Mouse (Mus musculus): ENCODE data around the gene Lin54. TPM values are rescaled to one million over a fixed set of nuclear protein-coding genes. Genes with fewer than 3 reads are reported as not detected.

Gene Lin54
- polyA plus RNA-seq, 1 experiment = 31.9 TPM

DNA sequence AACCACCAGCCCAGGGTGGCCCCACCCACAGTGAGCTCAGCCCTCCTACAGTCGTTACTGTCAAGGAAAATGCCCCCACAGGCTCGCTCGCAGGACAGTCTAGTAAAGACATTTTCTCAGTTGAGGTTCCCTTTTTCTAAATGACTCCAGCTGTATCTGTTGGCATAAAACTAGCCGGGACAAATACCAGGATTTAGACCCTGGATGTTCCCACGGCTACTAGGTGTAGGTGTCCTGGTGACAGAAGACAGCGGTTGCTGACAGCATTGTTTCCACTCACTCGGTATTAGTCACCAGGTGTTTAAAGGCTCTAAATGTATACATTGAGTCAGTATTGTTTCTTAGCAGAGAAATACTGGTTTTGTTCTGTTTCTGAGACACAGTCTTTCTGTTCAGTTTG, 35.4 kb upstream of the Lin54 start:
- no peak overlapping the region for H3K27ac ChIP-seq (ENCODE audit: insufficient read depth, low read length)
- no peaks in the 10 kb centered on the region for H3K4me1 ChIP-seq (ENCODE audit: control insufficient read depth, insufficient read depth, low read length)
- TF ChIP-seq CTCF (IDR thresholded peaks at IDR 0.05; ENCODE audit: low read depth, low read length) = no peak
- no peak for TF ChIP-seq EP300 (IDR thresholded peaks at IDR 0.05; ENCODE audit: insufficient read depth, low read depth, low read length)
- TF ChIP-seq POLR2A (IDR thresholded peaks at IDR 0.05; ENCODE audit: insufficient read depth, low read length) = no peak
- H3K4me3 ChIP-seq (ENCODE audit: low read depth, low read length) = no peak overlapping the region
- H3K27me3 ChIP-seq (ENCODE audit: control insufficient read depth, insufficient read depth, low read length, poor library complexity, severe bottlenecking) = no peaks in the 10 kb centered on the region
- H3K9me3 ChIP-seq (replicated peaks; ENCODE audit: control insufficient read depth, insufficient read depth, low read length, poor library complexity, severe bottlenecking) = no peaks in the 10 kb centered on the region
- H3K36me3 ChIP-seq (ENCODE audit: control insufficient read depth, insufficient read depth, low read length, poor library complexity, severe bottlenecking) = peaks cover 18% of the 10 kb centered on the region
- H3K9ac ChIP-seq (ENCODE audit: low read depth, poor library complexity, severe bottlenecking) = no peak overlapping the region

DNA sequence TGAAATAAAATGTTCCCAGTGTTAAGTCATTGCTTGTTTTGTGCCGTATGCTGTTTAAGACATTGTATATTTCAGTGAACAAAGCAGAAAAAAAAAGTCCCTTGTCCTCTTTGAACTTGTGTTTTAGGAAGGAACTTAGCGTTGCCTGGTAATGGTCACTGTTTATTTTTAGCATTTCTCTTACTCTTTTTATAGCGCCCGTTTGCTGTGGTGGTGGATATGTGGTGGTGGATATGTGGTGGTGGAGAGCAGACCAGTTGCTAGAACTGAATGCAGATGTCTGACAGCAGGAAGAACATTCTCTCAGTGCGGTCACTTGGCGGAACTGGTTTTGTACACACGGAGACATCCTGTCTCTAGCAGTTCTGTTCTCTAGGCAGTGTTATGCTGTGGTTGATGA, 25.7 kb upstream of the Lin54 start:
- H3K9me3 ChIP-seq (replicated peaks; ENCODE audit: control insufficient read depth, insufficient read depth, low read length, poor library complexity, severe bottlenecking) = no peaks in the 10 kb centered on the region
- TF ChIP-seq POLR2A (IDR thresholded peaks at IDR 0.05; ENCODE audit: insufficient read depth, low read length) = no peak
- no peak for TF ChIP-seq EP300 (IDR thresholded peaks at IDR 0.05; ENCODE audit: insufficient read depth, low read depth, low read length)
- TF ChIP-seq CTCF (IDR thresholded peaks at IDR 0.05; ENCODE audit: low read depth, low read length) = no peak
- H3K36me3 ChIP-seq (ENCODE audit: control insufficient read depth, insufficient read depth, low read length, poor library complexity, severe bottlenecking) = peaks cover 18% of the 10 kb centered on the region
- no peak overlapping the region for H3K4me3 ChIP-seq (ENCODE audit: low read depth, low read length)
- no peak overlapping the region for H3K9ac ChIP-seq (ENCODE audit: low read depth, poor library complexity, severe bottlenecking)
- no peak overlapping the region for H3K27ac ChIP-seq (ENCODE audit: insufficient read depth, low read length)
- H3K27me3 ChIP-seq (ENCODE audit: control insufficient read depth, insufficient read depth, low read length, poor library complexity, severe bottlenecking) = no peaks in the 10 kb centered on the region
- no peaks in the 10 kb centered on the region for H3K4me1 ChIP-seq (ENCODE audit: control insufficient read depth, insufficient read depth, low read length)

DNA sequence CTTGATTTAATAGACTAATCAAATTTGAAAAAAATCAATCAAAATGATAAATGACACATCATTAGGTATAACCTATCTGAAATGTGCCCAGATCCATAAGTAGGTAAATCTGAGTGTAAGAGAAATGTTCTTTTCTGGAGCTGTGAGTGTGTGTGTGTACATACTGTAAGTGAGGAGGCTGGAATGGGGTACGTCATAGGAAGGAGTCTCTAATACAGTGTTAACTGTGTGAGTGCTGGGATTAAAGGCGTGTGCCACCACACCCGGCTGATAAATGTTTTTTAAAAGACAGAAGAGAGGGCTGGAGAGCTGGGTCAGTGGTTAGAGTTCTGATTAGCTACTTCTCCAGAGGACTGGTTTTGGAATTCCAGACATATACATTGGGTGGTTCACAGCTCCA, 25.2 kb upstream of the Lin54 start:
- TF ChIP-seq POLR2A (IDR thresholded peaks at IDR 0.05; ENCODE audit: insufficient read depth, low read length) (no peak), CTCF (IDR thresholded peaks at IDR 0.05; ENCODE audit: low read depth, low read length) (no peak), EP300 (IDR thresholded peaks at IDR 0.05; ENCODE audit: insufficient read depth, low read depth, low read length) (no peak)
- no peaks in the 10 kb centered on the region for H3K4me1 ChIP-seq (ENCODE audit: control insufficient read depth, insufficient read depth, low read length)
- no peak overlapping the region for H3K4me3 ChIP-seq (ENCODE audit: low read depth, low read length)
- no peak overlapping the region for H3K27ac ChIP-seq (ENCODE audit: insufficient read depth, low read length)
- no peaks in the 10 kb centered on the region for H3K9me3 ChIP-seq (replicated peaks; ENCODE audit: control insufficient read depth, insufficient read depth, low read length, poor library complexity, severe bottlenecking)
- peaks cover 15% of the 10 kb centered on the region for H3K36me3 ChIP-seq (ENCODE audit: control insufficient read depth, insufficient read depth, low read length, poor library complexity, severe bottlenecking)
- H3K9ac ChIP-seq (ENCODE audit: low read depth, poor library complexity, severe bottlenecking) = no peak overlapping the region
- H3K27me3 ChIP-seq (ENCODE audit: control insufficient read depth, insufficient read depth, low read length, poor library complexity, severe bottlenecking) = no peaks in the 10 kb centered on the region

DNA sequence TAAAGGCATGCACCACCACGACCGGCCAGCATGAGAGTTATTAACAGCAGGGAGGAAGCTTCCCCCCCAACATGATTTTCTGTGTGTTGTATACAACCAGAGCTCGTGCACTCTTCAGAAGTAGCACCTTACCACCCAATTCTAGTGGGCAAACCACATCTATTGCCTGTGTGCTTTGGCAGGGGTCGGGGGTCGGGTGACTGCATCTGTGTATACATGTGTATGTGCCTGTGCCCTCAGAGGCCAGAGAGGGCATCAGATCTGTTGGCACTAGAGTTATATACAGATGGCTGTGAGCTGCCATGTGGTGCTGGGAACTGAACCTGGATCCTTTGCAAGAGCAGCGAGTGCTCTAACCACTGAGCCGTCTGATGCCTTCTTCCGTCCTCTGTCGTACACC, 24.5 kb upstream of the Lin54 start:
- Histone ChIP-seq H3K9me3 (replicated peaks; ENCODE audit: control insufficient read depth, insufficient read depth, low read length, poor library complexity, severe bottlenecking) (no peaks in the 10 kb centered on the region), H3K4me1 (ENCODE audit: control insufficient read depth, insufficient read depth, low read length) (no peaks in the 10 kb centered on the region), H3K27me3 (ENCODE audit: control insufficient read depth, insufficient read depth, low read length, poor library complexity, severe bottlenecking) (no peaks in the 10 kb centered on the region), H3K9ac (ENCODE audit: low read depth, poor library complexity, severe bottlenecking) (no peak overlapping the region), H3K36me3 (ENCODE audit: control insufficient read depth, insufficient read depth, low read length, poor library complexity, severe bottlenecking) (peaks cover 8% of the 10 kb centered on the region), H3K4me3 (ENCODE audit: low read depth, low read length) (no peak overlapping the region), H3K27ac (ENCODE audit: insufficient read depth, low read length) (no peak overlapping the region)
- TF ChIP-seq CTCF (IDR thresholded peaks at IDR 0.05; ENCODE audit: low read depth, low read length) (no peak), POLR2A (IDR thresholded peaks at IDR 0.05; ENCODE audit: insufficient read depth, low read length) (no peak), EP300 (IDR thresholded peaks at IDR 0.05; ENCODE audit: insufficient read depth, low read depth, low read length) (no peak)

DNA sequence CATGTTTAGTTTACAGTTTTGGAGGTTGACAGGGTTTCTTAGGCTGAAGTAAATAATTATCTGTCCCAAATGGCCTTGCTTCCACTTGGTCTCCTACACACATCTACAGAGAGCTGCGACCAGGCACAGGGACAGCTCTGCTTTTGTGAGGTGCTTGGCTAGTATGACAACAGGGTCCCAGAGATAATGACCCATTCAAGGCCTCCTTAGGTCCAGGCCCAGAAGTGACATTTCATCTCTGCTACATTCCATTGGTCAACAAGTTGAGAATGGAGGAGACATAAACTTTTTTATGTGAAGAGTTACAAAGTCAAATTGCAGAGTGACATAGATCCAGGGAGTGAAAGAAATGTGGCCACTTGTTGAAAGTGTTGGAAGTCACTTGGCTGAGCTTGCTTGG, 22.9 kb upstream of the Lin54 start:
- Histone ChIP-seq H3K36me3 (ENCODE audit: control insufficient read depth, insufficient read depth, low read length, poor library complexity, severe bottlenecking) (no peaks in the 10 kb centered on the region; the same call in 1 of the 2 replicates), H3K27ac (ENCODE audit: insufficient read depth, low read length) (no peak overlapping the region), H3K4me1 (ENCODE audit: control insufficient read depth, insufficient read depth, low read length) (no peaks in the 10 kb centered on the region)

DNA sequence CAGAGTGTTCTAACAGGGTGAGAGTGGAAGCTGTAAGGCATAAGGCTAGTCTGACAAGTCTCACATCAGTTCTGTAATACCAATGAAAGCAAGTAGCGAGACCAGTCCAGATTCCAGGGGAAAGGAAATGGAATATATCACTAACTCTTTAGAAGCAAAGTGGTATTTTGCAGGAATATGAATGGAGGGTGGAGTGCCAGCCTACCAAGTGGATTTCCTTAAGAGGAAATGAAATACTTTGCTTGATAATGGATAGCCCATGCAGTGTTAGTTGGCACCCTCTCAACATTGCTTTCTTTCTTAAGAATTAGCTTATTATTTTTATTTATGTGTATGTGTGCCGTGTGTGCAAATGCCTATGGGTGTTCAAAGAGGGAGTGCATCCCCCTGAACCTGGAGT, 19.8 kb upstream of the Lin54 start:
- H3K9ac ChIP-seq (ENCODE audit: low read depth, poor library complexity, severe bottlenecking) = no peak overlapping the region
- H3K9me3 ChIP-seq (replicated peaks; ENCODE audit: control insufficient read depth, insufficient read depth, low read length, poor library complexity, severe bottlenecking) = no peaks in the 10 kb centered on the region
- H3K4me3 ChIP-seq (ENCODE audit: low read depth, low read length) = no peak overlapping the region
- no peaks in the 10 kb centered on the region for H3K27me3 ChIP-seq (ENCODE audit: control insufficient read depth, insufficient read depth, low read length, poor library complexity, severe bottlenecking)
- H3K36me3 ChIP-seq (ENCODE audit: control insufficient read depth, insufficient read depth, low read length, poor library complexity, severe bottlenecking) = no peaks in the 10 kb centered on the region
- TF ChIP-seq EP300 (IDR thresholded peaks at IDR 0.05; ENCODE audit: insufficient read depth, low read depth, low read length) (no peak), CTCF (IDR thresholded peaks at IDR 0.05; ENCODE audit: low read depth, low read length) (no peak), POLR2A (IDR thresholded peaks at IDR 0.05; ENCODE audit: insufficient read depth, low read length) (no peak)
- no peaks in the 10 kb centered on the region for H3K4me1 ChIP-seq (ENCODE audit: control insufficient read depth, insufficient read depth, low read length)
- H3K27ac ChIP-seq (ENCODE audit: insufficient read depth, low read length) = no peak overlapping the region

More for the DNA sequence above, 22.9 kb upstream of the Lin54 start:
- TF ChIP-seq CTCF (IDR thresholded peaks at IDR 0.05; ENCODE audit: low read depth, low read length) (no peak), POLR2A (IDR thresholded peaks at IDR 0.05; ENCODE audit: insufficient read depth, low read length) (no peak), EP300 (IDR thresholded peaks at IDR 0.05; ENCODE audit: insufficient read depth, low read depth, low read length) (no peak)
- Histone ChIP-seq H3K27me3 (ENCODE audit: control insufficient read depth, insufficient read depth, low read length, poor library complexity, severe bottlenecking) (no peaks in the 10 kb centered on the region), H3K9ac (ENCODE audit: low read depth, poor library complexity, severe bottlenecking) (no peak overlapping the region), H3K9me3 (replicated peaks; ENCODE audit: control insufficient read depth, insufficient read depth, low read length, poor library complexity, severe bottlenecking) (no peaks in the 10 kb centered on the region), H3K4me3 (ENCODE audit: low read depth, low read length) (no peak overlapping the region)

Data from ES-Bruce4 (cell line).